Mouse (Mus musculus) olfactory bulb, adult 2 months (tissue): ENCODE results near the gene Ccdc60.

ENCODE experiments used
- CTCF ChIP-seq: fragments of 200-500 bp; IDR thresholded peaks from 2 replicates; pipeline ENCODE4 v1.5.1; 2012; ENCODE audit warnings: low read depth, mild to moderate bottlenecking, low read length, moderate library complexity; ENCODE audit not compliant: insufficient read depth
- POLR2A ChIP-seq: fragments of 200-500 bp; IDR thresholded peaks from 2 replicates; pipeline ENCODE4 v1.6.1; 2012; ENCODE audit warnings: mild to moderate bottlenecking, low read depth, low read length, moderate library complexity; ENCODE audit not compliant: insufficient read depth

- no peak for TF ChIP-seq POLR2A
- no peak for TF ChIP-seq CTCF
Measured at GRCm38 (mm10) chr5:116115071-116115834, 173.5 kb downstream of the Ccdc60 start.
